Mouse (Mus musculus) liver, embryonic 12.5 days (tissue): ENCODE measurements around the gene C1qa. TPM values are rescaled to one million over a fixed set of nuclear protein-coding genes. Genes with fewer than 3 reads are reported as not detected.

Source experiments
- ATAC-seq: fragments of 200-750 bp; cut with Nextera tagmentation; 2 replicates; pipeline ENCODE4 v1.8.0; 2017; ENCODE audit warnings: moderate number of reproducible peaks, mild to moderate bottlenecking, moderate library complexity
- H3K27ac ChIP-seq: fragments of 300-500 bp; sonication (generic); 2 replicates; pipeline ENCODE4 v1.5.1; 2016; ENCODE audit warnings: mild to moderate bottlenecking
- H3K27me3 ChIP-seq: fragments of 300-500 bp; sonication (generic); replicated peaks from 2 replicates; pipeline ENCODE4 v1.6.1; 2016; ENCODE audit warnings: mild to moderate bottlenecking, moderate library complexity
- H3K36me3 ChIP-seq: fragments of 300-500 bp; sonication (generic); 2 replicates; pipeline ENCODE4 v1.6.1; 2016; ENCODE audit warnings: mild to moderate bottlenecking, moderate library complexity
- H3K4me1 ChIP-seq: fragments of 300-500 bp; sonication (generic); 2 replicates; pipeline ENCODE4 v1.6.1; 2016
- H3K4me2 ChIP-seq: fragments of 300-500 bp; sonication (generic); 2 replicates; pipeline ENCODE4 v1.6.1; 2016; ENCODE audit warnings: mild to moderate bottlenecking, moderate library complexity
- H3K4me3 ChIP-seq: fragments of 300-500 bp; sonication (generic); 2 replicates; pipeline ENCODE4 v1.5.1; 2016; ENCODE audit warnings: mild to moderate bottlenecking, moderate library complexity
- H3K9ac ChIP-seq: fragments of 300-500 bp; sonication (generic); 2 replicates; pipeline ENCODE4 v1.6.1; 2016; ENCODE audit warnings: mild to moderate bottlenecking, moderate library complexity
- H3K9me3 ChIP-seq: fragments of 300-500 bp; sonication (generic); replicated peaks from 2 replicates; pipeline ENCODE4 v1.6.1; 2016; ENCODE audit warnings: mild to moderate bottlenecking, moderate library complexity
- WGBS: fragments of 180-500 bp; shearing (Covaris S2); methylation state at CpG from one replicate; pipeline ENCODE4 v1.1.7; 2016; ENCODE audit not compliant: insufficient replicate concordance; 5-methylcytosine and 5-hydroxymethylcytosine counted together
- polyA plus RNA-seq: library from polyadenylated mRNA; unstranded; fragments of >200 nt; fragmentation: Nextera tagmentation; extraction: Ambion mirVana; gene quantifications from 2 replicates; pipeline ENCODE4 v1.2.1, GENCODE M21; 2016

The C1qa gene
- polyA plus RNA-seq, 1 experiment from 2014 or later: 26.2 TPM

- no peak for ATAC-seq
- H3K36me3 ChIP-seq: no peaks in the 10 kb centered on the region
- 57% methylated on average over 3 of the region's 3 CpGs for WGBS
Observed at GRCm38 (mm10) chr4:136919526-136919925, 20.9 kb upstream of the C1qa start.

DNA sequence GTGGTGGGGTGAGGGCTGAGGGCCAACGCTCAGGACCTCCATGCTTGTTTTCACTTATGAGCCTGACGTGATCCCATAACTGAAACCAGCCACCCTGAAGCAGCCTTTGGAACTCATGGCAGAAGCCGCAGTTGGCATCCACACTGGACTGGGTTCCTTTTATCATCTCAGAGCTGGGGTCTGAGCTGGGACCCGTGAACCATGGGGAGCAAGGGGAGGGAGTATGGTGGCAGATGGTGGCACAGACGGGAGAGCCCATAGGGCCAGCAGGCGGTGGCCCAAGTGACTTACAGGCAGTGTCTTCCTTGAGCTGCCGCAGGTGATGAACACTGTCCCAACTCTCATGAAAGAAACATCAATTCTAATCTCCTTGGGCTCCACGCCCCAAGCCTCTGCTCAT is 20.2 kb upstream of the C1qa start:
- peaks cover 22% of the 10 kb centered on the region for H3K27me3 ChIP-seq
- WGBS: 75% methylated on average over 8 of the region's 8 CpGs
- H3K9me3 ChIP-seq: no peaks in the 10 kb centered on the region
- ATAC-seq: no peak
- H3K27ac ChIP-seq: no peak overlapping the region
- H3K9ac ChIP-seq: no peak overlapping the region
- no peak overlapping the region for H3K4me3 ChIP-seq
- no peak overlapping the region for H3K4me2 ChIP-seq
- no peaks in the 10 kb centered on the region for H3K4me1 ChIP-seq
- no peaks in the 10 kb centered on the region for H3K36me3 ChIP-seq

More at GRCm38 (mm10) chr4:136919526-136919925, 20.9 kb upstream of the C1qa start:
- Histone ChIP-seq H3K4me3 (no peak overlapping the region), H3K9me3 (no peaks in the 10 kb centered on the region), H3K27ac (no peak overlapping the region), H3K4me2 (no peak overlapping the region), H3K4me1 (no peaks in the 10 kb centered on the region), H3K9ac (no peak overlapping the region), H3K27me3 (peaks cover 16% of the 10 kb centered on the region; the same call in 1 of the 2 replicates)

DNA sequence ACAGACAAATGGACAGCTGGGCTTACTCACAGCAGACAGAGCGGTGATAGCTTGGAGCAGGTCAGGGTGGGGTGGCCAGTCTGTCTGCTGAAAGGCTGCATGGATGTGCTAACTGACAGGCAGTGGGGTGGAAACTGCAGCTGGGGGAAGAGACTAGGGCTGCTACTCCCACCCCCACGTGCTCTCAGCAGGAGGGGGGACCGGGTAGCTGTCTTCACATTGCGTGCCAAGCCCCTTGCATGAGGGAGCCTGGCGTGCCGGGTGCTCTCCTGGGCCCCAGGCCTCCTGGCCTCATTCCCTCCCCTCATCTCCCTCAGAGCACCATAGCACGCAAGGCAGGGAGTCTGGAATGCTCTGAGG is 18.5 kb upstream of the C1qa start:
- H3K9me3 ChIP-seq: no peaks in the 10 kb centered on the region
- no peak overlapping the region for H3K4me2 ChIP-seq
- no peak overlapping the region for H3K9ac ChIP-seq
- H3K4me3 ChIP-seq: no peak overlapping the region
- no peak overlapping the region for H3K27ac ChIP-seq
- H3K27me3 ChIP-seq: peaks cover 32% of the 10 kb centered on the region
- ATAC-seq: no peak
- no peaks in the 10 kb centered on the region for H3K36me3 ChIP-seq
- WGBS: 35% methylated on average over 7 of the region's 7 CpGs
- no peaks in the 10 kb centered on the region for H3K4me1 ChIP-seq

- WGBS: 66% methylated on average over 20 of the region's 20 CpGs
- no peak overlapping the region for H3K4me2 ChIP-seq
- H3K36me3 ChIP-seq: no peaks in the 10 kb centered on the region
- no peaks in the 10 kb centered on the region for H3K4me1 ChIP-seq
- H3K9ac ChIP-seq: no peak overlapping the region
- H3K9me3 ChIP-seq: no peaks in the 10 kb centered on the region
- no peak overlapping the region for H3K4me3 ChIP-seq
- no peak overlapping the region for H3K27ac ChIP-seq
- ATAC-seq: no peak
- peaks cover 38% of the 10 kb centered on the region for H3K27me3 ChIP-seq
Observed at GRCm38 (mm10) chr4:136916359-136917164, 18.0 kb upstream of the C1qa start.

DNA sequence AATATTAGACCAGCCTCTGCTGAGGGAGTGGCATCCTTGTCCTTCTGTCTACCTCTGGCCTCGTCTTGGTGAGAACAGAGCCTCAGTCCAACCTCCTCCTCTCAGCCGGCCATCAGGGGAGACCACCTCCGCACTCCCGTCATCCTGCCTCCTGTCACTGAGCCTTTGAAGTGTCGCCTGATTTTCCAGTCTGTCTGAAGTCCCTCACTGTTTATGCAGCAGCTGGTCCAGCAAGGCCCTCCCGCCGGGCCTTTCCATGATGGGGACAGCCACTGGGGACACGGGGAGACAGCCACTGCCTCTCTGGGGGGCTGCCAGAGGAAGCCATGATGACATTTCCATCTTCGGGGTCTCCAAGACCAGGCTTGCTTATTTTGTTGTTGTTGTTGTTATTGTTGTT is 14.2 kb upstream of the C1qa start:
- no peaks in the 10 kb centered on the region for H3K9me3 ChIP-seq
- WGBS: 33% methylated on average over 9 of the region's 9 CpGs
- H3K4me3 ChIP-seq: no peak overlapping the region
- H3K4me1 ChIP-seq: no peaks in the 10 kb centered on the region
- peaks cover 68% of the 10 kb centered on the region for H3K27me3 ChIP-seq
- H3K4me2 ChIP-seq: no peak overlapping the region
- no peak overlapping the region for H3K27ac ChIP-seq
- H3K9ac ChIP-seq: no peak overlapping the region
- H3K36me3 ChIP-seq: no peaks in the 10 kb centered on the region
- no peak for ATAC-seq

DNA sequence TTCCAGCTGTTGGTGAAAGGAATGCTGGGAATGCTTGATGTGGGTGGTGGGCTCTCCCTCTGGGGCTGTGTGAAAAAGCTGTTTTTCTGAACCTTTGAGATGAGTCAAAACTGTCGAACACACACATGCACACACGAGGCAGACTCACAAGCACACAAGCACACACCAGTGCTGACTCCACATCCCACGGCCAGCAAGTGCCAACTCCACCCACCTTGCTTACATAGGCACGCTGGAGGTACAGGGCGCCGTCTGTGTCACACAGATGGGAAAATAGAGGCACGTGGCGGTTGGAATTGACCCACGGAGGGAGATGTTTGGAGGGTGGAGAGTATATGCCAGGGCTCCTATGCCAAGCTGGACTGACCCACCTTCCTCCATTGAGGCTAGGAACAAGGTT is 13.2 kb upstream of the C1qa start:
- H3K9me3 ChIP-seq: no peaks in the 10 kb centered on the region
- no peak overlapping the region for H3K9ac ChIP-seq
- WGBS: 38% methylated on average over 9 of the region's 9 CpGs
- H3K4me2 ChIP-seq: no peak overlapping the region
- H3K4me1 ChIP-seq: no peaks in the 10 kb centered on the region
- no peak overlapping the region for H3K27ac ChIP-seq
- H3K36me3 ChIP-seq: no peaks in the 10 kb centered on the region
- no peak for ATAC-seq
- peaks cover 76% of the 10 kb centered on the region for H3K27me3 ChIP-seq
- no peak overlapping the region for H3K4me3 ChIP-seq

- no peak for ATAC-seq
- Histone ChIP-seq H3K36me3 (no peaks in the 10 kb centered on the region), H3K4me3 (no peak overlapping the region), H3K4me1 (no peaks in the 10 kb centered on the region), H3K27me3 (peaks cover 82% of the 10 kb centered on the region), H3K9me3 (no peaks in the 10 kb centered on the region), H3K4me2 (no peak overlapping the region), H3K9ac (no peak overlapping the region), H3K27ac (no peak overlapping the region)
- WGBS: 15% methylated on average over 17 of the region's 17 CpGs
Observed at GRCm38 (mm10) chr4:136911211-136911646, 12.6 kb upstream of the C1qa start.

GRCm38 (mm10) chr4:136907809-136908208 is 9.2 kb upstream of the C1qa start:
- ATAC-seq: no peak
- H3K9ac ChIP-seq: no peak overlapping the region
- H3K4me1 ChIP-seq: no peaks in the 10 kb centered on the region
- H3K9me3 ChIP-seq: no peaks in the 10 kb centered on the region
- no peaks in the 10 kb centered on the region for H3K36me3 ChIP-seq
- no peak overlapping the region for H3K4me3 ChIP-seq
- H3K4me2 ChIP-seq: no peak overlapping the region
- no peak overlapping the region for H3K27ac ChIP-seq
- peaks cover 87% of the 10 kb centered on the region for H3K27me3 ChIP-seq

- no peak overlapping the region for H3K4me3 ChIP-seq
- H3K27me3 ChIP-seq: peaks cover 87% of the 10 kb centered on the region
- WGBS: 12% methylated on average over 7 of the region's 7 CpGs
Observed at GRCm38 (mm10) chr4:136907033-136907432, 8.4 kb upstream of the C1qa start.

DNA sequence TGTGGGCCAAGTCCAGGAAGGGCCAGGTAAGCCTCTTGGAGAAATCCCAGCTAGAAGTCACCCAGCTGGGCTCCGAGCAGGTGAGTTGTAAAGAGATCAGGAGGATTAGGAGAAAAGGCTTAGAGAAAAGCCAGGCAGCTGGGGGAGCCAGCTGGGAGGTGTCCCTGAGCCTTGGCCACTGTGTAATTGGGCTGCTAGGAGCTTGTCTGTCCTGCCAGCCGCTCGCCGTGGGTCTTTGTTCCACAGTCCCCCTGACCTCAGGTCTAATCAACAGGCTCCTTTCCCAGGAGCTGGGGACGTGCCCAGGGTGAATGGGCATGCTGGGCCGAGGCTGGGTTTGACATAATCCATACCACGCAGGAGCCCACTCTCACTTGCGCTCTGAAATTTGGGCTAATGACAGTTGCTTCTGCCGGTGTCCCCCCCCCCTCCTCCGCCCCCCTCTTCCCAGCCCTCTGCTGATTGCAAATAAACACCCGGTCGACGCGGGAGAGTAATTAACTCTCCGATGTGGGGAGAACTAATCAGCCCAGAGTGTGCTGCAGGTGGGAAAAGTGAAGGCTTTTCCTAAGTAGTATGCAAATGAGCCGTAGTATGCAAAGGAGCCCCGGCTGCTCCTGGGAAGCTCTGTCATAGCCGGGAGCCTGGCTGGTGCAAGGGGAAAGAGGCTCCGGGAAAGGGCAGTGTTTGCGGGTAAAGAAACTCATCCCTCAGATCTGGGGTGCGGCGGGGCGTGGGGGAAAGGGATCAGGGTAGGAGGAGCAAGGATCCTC is 6.3 kb upstream of the C1qa start:
- no peak overlapping the region for H3K4me2 ChIP-seq

More at GRCm38 (mm10) chr4:136907033-136907432, 8.4 kb upstream of the C1qa start:
- Histone ChIP-seq H3K4me1 (no peaks in the 10 kb centered on the region), H3K9me3 (no peaks in the 10 kb centered on the region), H3K4me2 (no peak overlapping the region), H3K9ac (no peak overlapping the region), H3K36me3 (no peaks in the 10 kb centered on the region), H3K27ac (no peak overlapping the region)
- ATAC-seq: no peak

GRCm38 (mm10) chr4:136899154-136899553 is 551 bp upstream of the C1qa start:
- Histone ChIP-seq H3K9ac (no peak overlapping the region), H3K4me1 (no peaks in the 10 kb centered on the region), H3K27me3 (peaks cover 65% of the 10 kb centered on the region), H3K36me3 (no peaks in the 10 kb centered on the region), H3K4me3 (no peak overlapping the region), H3K27ac (no peak overlapping the region), H3K4me2 (no peak overlapping the region), H3K9me3 (no peaks in the 10 kb centered on the region)
- ATAC-seq: no peak
- WGBS: 51% methylated on average over 7 of the region's 7 CpGs

More for the DNA sequence above, 6.3 kb upstream of the C1qa start:
- Histone ChIP-seq H3K4me1 (no peaks in the 10 kb centered on the region), H3K9ac (no peak overlapping the region), H3K4me3 (no peak overlapping the region), H3K27me3 (peaks cover 67% of the 10 kb centered on the region), H3K27ac (no peak overlapping the region), H3K36me3 (no peaks in the 10 kb centered on the region), H3K9me3 (no peaks in the 10 kb centered on the region)
- no peak for ATAC-seq
- WGBS: 7% methylated on average over 23 of the region's 23 CpGs

DNA sequence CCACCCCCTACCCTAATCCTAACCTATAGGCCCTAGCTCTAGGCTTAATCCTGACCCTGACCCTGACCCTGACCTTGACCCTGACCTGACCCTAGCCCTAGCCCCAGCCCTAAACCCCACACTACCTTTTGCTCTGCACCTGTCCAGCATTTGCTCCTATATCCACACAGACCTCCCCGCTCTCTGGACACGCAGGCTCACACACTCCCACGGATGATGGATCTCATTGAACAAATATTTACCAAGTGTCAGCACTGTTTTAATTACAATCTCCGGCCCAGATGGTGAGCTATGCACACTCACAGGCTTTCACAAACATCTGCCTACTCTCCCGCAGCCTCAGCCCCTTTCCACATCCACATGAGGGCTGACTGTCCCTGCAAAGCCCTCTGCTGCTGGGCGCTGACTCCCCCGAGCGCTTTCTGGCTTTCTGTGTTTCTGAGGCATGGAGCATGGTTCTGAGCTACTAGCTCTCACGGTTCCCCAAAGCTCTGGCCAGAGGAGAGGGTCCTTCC is 462 bp downstream of the C1qa start:
- 53% methylated on average over 9 of the region's 9 CpGs for WGBS
- Histone ChIP-seq H3K4me2 (no peak overlapping the region), H3K9ac (no peak overlapping the region), H3K27ac (no peak overlapping the region), H3K36me3 (no peaks in the 10 kb centered on the region), H3K4me3 (no peak overlapping the region), H3K9me3 (no peaks in the 10 kb centered on the region), H3K4me1 (no peaks in the 10 kb centered on the region), H3K27me3 (peaks cover 60% of the 10 kb centered on the region)
- no peak for ATAC-seq
